Mouse (Mus musculus) liver, embryonic 11.5 days (tissue): Measurements from ENCODE around the gene Slco3a1. TPM values are rescaled to one million over a fixed set of nuclear protein-coding genes. Genes with fewer than 3 reads are reported as not detected.

Experiments used
- ATAC-seq: fragments of 200-750 bp; cut with Nextera tagmentation; replicated peaks from 2 replicates; pipeline ENCODE4 v1.8.0; 2017; ENCODE audit warnings: moderate number of reproducible peaks, mild to moderate bottlenecking, moderate TSS enrichment, moderate library complexity; ENCODE audit not compliant: low FRiP score
- DNase-seq: peaks from one replicate; pipeline ENCODE4 v3.0.0-alpha.2; 2017; ENCODE audit warnings: low spot score
- H3K27ac ChIP-seq: fragments of 300-500 bp; sonication (generic); 2 replicates; pipeline ENCODE4 v1.5.1; 2014; ENCODE audit warnings: mild to moderate bottlenecking, low read depth, low read length, control low read depth
- H3K27me3 ChIP-seq: fragments of 300-500 bp; sonication (generic); replicated peaks from 2 replicates; pipeline ENCODE4 v1.6.1; 2014; ENCODE audit warnings: low read length, mixed read lengths; ENCODE audit not compliant: control insufficient read depth, insufficient read depth
- H3K36me3 ChIP-seq: fragments of 300-500 bp; sonication (generic); 2 replicates; pipeline ENCODE4 v1.6.1; 2014; ENCODE audit warnings: mild to moderate bottlenecking, low read length, moderate library complexity, mixed read lengths; ENCODE audit not compliant: control insufficient read depth, insufficient read depth
- H3K4me1 ChIP-seq: fragments of 300-500 bp; sonication (generic); replicated peaks from 2 replicates; pipeline ENCODE4 v1.6.1; 2014; ENCODE audit warnings: low read length, mixed read lengths; ENCODE audit not compliant: control insufficient read depth, insufficient read depth
- H3K4me2 ChIP-seq: fragments of 300-500 bp; sonication (generic); 2 replicates; pipeline ENCODE4 v1.6.1; 2014; ENCODE audit warnings: mild to moderate bottlenecking, control low read depth, moderate library complexity
- H3K4me3 ChIP-seq: fragments of 300-500 bp; sonication (generic); 2 replicates; pipeline ENCODE4 v1.5.1; 2014; ENCODE audit warnings: low read depth, low read length, control low read depth
- H3K9ac ChIP-seq: fragments of 300-500 bp; sonication (generic); 2 replicates; pipeline ENCODE4 v1.6.1; 2014; ENCODE audit warnings: low read depth, low read length, control low read depth
- H3K9me3 ChIP-seq: fragments of 300-500 bp; sonication (generic); 2 replicates; pipeline ENCODE4 v1.6.1; 2016; ENCODE audit warnings: low read length, inconsistent platforms, mixed read lengths; ENCODE audit not compliant: control insufficient read depth
- WGBS: fragments of 180-500 bp; shearing (Covaris S2); extraction: QIAGEN DNeasy Blood & Tissue Kit; methylation state at CpG from one replicate; pipeline ENCODE4 v1.1.7; 2014; 5-methylcytosine and 5-hydroxymethylcytosine counted together
- polyA plus RNA-seq: library from polyadenylated mRNA; unstranded; fragments of >200 nt; fragmentation: Nextera tagmentation; extraction: Ambion mirVana; gene quantifications from 2 replicates; pipeline ENCODE4 v1.2.1, GENCODE M21; 2014

Gene Slco3a1
- polyA plus RNA-seq, 1 experiment from 2014 or later, result 2.7 TPM

DNA sequence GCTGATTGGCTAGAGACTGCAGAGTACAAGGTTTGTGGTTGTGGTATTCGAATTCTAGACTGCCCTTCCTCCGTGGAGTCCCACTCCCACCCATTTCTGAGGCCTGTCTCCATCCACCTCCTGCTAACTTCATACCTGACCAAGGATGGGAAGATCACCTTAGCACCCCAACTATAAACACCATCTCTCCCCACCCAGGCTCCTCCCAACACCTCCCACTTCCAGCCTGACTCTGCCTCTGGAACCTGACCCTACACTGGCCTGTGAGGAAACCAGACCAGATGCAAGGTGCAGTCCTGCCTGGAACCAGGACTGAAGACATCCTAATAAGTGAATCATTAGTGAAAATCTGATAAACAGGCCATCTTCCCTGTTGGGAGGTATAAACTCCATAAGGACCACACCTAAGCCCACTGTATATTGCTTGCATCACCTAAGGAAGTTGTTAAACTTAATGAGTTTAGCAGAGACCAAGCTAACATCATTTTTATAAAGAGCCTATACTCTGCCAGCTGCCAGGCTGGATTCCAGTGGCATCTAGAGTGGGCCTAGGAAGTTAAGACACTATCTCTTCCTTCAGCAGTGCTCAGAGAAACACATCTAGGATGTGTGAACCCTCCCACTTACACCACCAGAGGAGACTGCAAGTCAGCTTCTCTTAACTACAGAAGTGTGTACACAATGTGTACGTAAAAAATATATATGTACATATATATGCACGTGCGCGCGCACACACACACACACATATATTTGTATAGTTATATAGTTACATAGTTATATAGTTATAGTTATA lies 13.5 kb downstream of the Slco3a1 start:
- WGBS, result 90% methylated on average over 7 of the region's 7 CpGs
- Histone ChIP-seq H3K4me1 (no peaks in the 10 kb centered on the region), H3K4me3 (no peak overlapping the region), H3K9ac (no peak overlapping the region), H3K36me3 (no peaks in the 10 kb centered on the region), H3K27me3 (no peaks in the 10 kb centered on the region), H3K4me2 (no peak overlapping the region), H3K9me3 (no peaks in the 10 kb centered on the region), H3K27ac (no peak overlapping the region)
- ATAC-seq (no peak), DNase-seq (no peak)

DNA sequence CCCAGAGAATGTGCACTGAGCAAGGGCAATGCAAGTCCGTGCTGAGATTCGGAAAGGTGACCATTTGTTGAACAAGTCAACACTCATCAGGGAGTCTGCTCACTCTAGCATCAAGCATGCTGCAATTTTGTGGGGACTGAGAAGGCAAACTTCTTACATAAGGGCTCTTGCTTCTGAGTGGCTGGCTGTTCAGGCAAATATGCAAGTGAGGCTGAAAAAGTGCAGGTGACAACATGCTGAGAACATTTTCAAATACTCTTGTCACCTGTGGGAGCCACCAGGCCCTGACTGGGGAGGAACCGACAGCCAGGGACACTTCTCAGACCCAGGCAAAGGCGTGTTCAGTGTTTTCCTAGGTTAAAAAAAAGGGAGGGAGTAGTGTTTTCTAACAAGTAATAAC lies 18.4 kb downstream of the Slco3a1 start:
- Histone ChIP-seq H3K4me2 (no peak overlapping the region), H3K27me3 (no peaks in the 10 kb centered on the region), H3K27ac (no peak overlapping the region), H3K4me1 (no peaks in the 10 kb centered on the region), H3K36me3 (no peaks in the 10 kb centered on the region), H3K9me3 (no peaks in the 10 kb centered on the region), H3K9ac (no peak overlapping the region), H3K4me3 (no peak overlapping the region)
- ATAC-seq (no peak), DNase-seq (no peak)
- WGBS, result 85% methylated on average over 4 of the region's 4 CpGs

GRCm38 (mm10) chr7:74531468-74532097 lies 23.0 kb downstream of the Slco3a1 start:
- no peak overlapping the region for H3K27ac ChIP-seq
- no peak for ATAC-seq

DNA sequence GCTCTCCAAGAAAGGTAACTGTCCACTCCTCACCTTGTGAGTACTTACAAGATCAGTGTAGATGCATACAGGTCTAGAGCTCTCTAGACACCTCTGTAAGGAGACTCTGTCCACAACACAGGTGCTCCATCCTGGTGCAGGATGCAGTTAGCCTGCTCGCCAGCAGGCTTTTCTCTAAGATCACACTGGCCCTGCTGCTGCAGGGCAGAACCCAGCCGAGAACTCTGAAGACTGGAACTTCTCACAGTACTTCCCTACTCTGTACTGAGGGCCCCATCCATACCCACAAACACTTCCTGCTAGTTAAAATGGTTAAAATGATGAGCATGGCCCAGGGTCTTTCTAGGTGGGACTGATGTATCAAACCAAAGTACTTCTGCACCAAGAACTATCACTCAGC lies 24.7 kb downstream of the Slco3a1 start:
- 50% methylated on average over 2 of the region's 2 CpGs for WGBS
- H3K27ac ChIP-seq, result no peak overlapping the region
- DNase-seq (no peak), ATAC-seq (no peak)
- no peak overlapping the region for H3K4me2 ChIP-seq
- H3K9ac ChIP-seq, result no peak overlapping the region
- H3K9me3 ChIP-seq, result no peaks in the 10 kb centered on the region
- no peaks in the 10 kb centered on the region for H3K36me3 ChIP-seq
- no peaks in the 10 kb centered on the region; the same call in 1 of the 2 replicates for H3K4me1 ChIP-seq
- H3K27me3 ChIP-seq, result no peaks in the 10 kb centered on the region
- H3K4me3 ChIP-seq, result no peak overlapping the region

More at GRCm38 (mm10) chr7:74531468-74532097, 23.0 kb downstream of the Slco3a1 start:
- Histone ChIP-seq H3K36me3 (no peaks in the 10 kb centered on the region), H3K9ac (no peak overlapping the region), H3K4me3 (no peak overlapping the region), H3K4me1 (no peaks in the 10 kb centered on the region; the same call in 1 of the 2 replicates), H3K9me3 (no peaks in the 10 kb centered on the region), H3K4me2 (no peak overlapping the region), H3K27me3 (no peaks in the 10 kb centered on the region)
- no peak for DNase-seq
- WGBS, result 70% methylated on average over 7 of the region's 7 CpGs

DNA sequence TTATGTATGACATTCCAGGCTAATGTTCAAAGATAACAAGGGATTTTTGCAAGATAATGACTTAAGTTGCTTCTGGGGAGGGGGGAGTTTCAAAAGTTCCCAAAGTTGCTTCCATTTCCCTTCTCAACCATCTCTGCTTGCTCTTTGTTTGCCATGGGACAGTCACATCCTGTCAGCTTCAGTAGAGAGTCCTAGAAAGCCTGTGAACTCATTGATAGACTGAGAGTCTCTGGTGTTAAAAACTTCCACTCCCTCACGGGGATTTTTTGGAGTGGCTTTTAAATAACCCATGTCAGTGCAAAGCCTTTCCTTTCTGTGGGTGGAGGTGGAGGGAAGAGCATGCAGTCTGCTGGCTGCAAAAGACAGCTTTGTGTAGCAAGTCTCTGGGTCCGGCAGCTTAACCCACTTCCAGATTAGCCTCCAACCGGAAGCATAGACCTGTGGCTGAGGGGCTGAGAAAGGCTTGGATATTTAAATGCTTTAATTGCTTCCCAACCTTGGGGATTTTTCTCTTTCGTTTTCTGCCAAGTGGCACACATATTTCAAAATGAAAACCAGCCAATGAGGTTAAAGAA lies 25.3 kb downstream of the Slco3a1 start:
- H3K27me3 ChIP-seq, result no peaks in the 10 kb centered on the region
- H3K9me3 ChIP-seq, result no peaks in the 10 kb centered on the region
- no peak overlapping the region for H3K4me2 ChIP-seq
- no peaks in the 10 kb centered on the region for H3K36me3 ChIP-seq
- ATAC-seq, result no peak
- H3K9ac ChIP-seq, result no peak overlapping the region
- WGBS, result 38% methylated on average over 4 of the region's 4 CpGs
- no peaks in the 10 kb centered on the region; the same call in 1 of the 2 replicates for H3K4me1 ChIP-seq
- no peak for DNase-seq
- H3K27ac ChIP-seq, result no peak overlapping the region
- no peak overlapping the region for H3K4me3 ChIP-seq

DNA sequence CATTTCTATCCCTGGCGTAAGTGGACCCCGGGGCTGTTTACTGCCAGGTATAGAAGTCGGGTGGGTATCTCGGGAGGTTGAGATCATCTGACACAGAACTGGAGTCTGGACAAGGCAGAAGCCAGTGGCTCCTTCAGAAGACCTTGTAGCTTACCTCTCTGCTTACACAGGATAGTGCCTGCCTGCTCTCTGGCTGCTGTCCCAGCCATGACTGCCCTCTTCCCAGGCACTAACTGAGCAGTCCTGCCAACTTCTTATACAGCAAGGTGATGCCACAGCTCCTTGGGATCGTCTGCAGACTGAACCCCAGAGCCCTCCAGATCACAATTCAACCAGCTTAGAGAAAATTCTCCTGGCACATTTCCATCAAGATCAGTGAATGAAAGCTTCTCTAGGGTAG lies 26.4 kb downstream of the Slco3a1 start:
- Histone ChIP-seq H3K4me1 (no peaks in the 10 kb centered on the region; the same call in 1 of the 2 replicates), H3K4me2 (no peak overlapping the region), H3K27me3 (no peaks in the 10 kb centered on the region), H3K9ac (no peak overlapping the region), H3K9me3 (no peaks in the 10 kb centered on the region), H3K36me3 (no peaks in the 10 kb centered on the region), H3K4me3 (no peak overlapping the region), H3K27ac (no peak overlapping the region)
- ATAC-seq, result no peak
- DNase-seq, result no peak
- WGBS, result 76% methylated on average over 5 of the region's 5 CpGs

DNA sequence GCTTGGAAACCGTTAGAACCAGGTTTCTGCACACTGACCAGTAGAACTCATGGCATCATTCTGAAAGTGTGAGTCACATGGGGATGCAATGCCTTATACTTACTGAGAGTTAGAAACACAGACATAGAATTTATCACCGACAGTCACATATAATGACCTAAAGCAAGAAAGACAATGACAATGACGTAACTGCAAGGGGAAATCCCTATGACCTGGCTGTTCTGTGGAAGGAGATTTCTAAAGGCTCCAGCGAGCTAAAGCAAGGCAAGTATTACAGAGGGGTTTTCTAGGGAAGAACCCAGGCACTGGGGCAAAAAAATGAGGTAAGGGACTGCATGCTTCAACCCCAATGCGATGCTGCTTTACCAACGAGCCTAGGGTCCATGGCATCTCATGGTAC lies 26.9 kb downstream of the Slco3a1 start:
- Histone ChIP-seq H3K9me3 (no peaks in the 10 kb centered on the region), H3K36me3 (no peaks in the 10 kb centered on the region), H3K27ac (no peak overlapping the region), H3K27me3 (no peaks in the 10 kb centered on the region), H3K9ac (no peak overlapping the region), H3K4me2 (no peak overlapping the region), H3K4me1 (no peaks in the 10 kb centered on the region; the same call in 1 of the 2 replicates), H3K4me3 (no peak overlapping the region)
- 80% methylated on average over 6 of the region's 6 CpGs for WGBS
- no peak for ATAC-seq
- no peak for DNase-seq

GRCm38 (mm10) chr7:74526030-74526429 lies 28.6 kb downstream of the Slco3a1 start:
- H3K4me3 ChIP-seq, result no peak overlapping the region
- no peak overlapping the region for H3K4me2 ChIP-seq
- H3K4me1 ChIP-seq, result no peaks in the 10 kb centered on the region; the same call in 1 of the 2 replicates
- no peaks in the 10 kb centered on the region for H3K27me3 ChIP-seq
- H3K9me3 ChIP-seq, result no peaks in the 10 kb centered on the region
- WGBS, result 70% methylated on average over 4 of the region's 4 CpGs
- no peak overlapping the region for H3K27ac ChIP-seq
- ATAC-seq (no peak), DNase-seq (no peak)
- H3K36me3 ChIP-seq, result no peaks in the 10 kb centered on the region
- H3K9ac ChIP-seq, result no peak overlapping the region
